Mouse (Mus musculus) limb, embryonic 14.5 days (tissue): ENCODE data around the gene Prcd. TPM values are rescaled to one million over a fixed set of nuclear protein-coding genes. Genes with fewer than 3 reads are reported as not detected.
"Not testable (repeated sequence)": the region's sequence is repeated elsewhere in the genome, so short reads cannot be mapped to it uniquely, and the experiment has no call there.

Source experiments
- ATAC-seq: fragments of 200-750 bp; cut with Nextera tagmentation; 2 replicates; pipeline ENCODE4 v1.8.0; 2017; ENCODE audit warnings: low read depth, moderate number of reproducible peaks, moderate TSS enrichment; ENCODE audit not compliant: low FRiP score
- DNase-seq: peaks from one replicate; pipeline ENCODE4 v3.0.0-alpha.2; 2015; ENCODE audit warnings: low spot score
- H3K27ac ChIP-seq: fragments of 300-500 bp; sonication (generic); replicated peaks from 2 replicates; pipeline ENCODE4 v1.5.1; 2014; ENCODE audit warnings: low read depth, mild to moderate bottlenecking, low read length, moderate library complexity, mixed read lengths
- H3K27me3 ChIP-seq: fragments of 300-500 bp; sonication (generic); 2 replicates; pipeline ENCODE4 v1.6.1; 2014; ENCODE audit warnings: low read length, mixed read lengths; ENCODE audit not compliant: control insufficient read depth, insufficient read depth
- H3K36me3 ChIP-seq: fragments of 300-500 bp; sonication (generic); 2 replicates; pipeline ENCODE4 v1.6.1; 2014; ENCODE audit warnings: mild to moderate bottlenecking, low read length, moderate library complexity, mixed read lengths; ENCODE audit not compliant: control insufficient read depth, insufficient read depth
- H3K4me1 ChIP-seq: fragments of 300-500 bp; sonication (generic); 2 replicates; pipeline ENCODE4 v1.6.1; 2014; ENCODE audit warnings: antibody characterized with exemption, low read length, mixed read lengths; ENCODE audit not compliant: control insufficient read depth, insufficient read depth
- H3K4me2 ChIP-seq: fragments of 300-500 bp; sonication (generic); replicated peaks from 2 replicates; pipeline ENCODE4 v1.6.1; 2014; ENCODE audit warnings: low read depth, mild to moderate bottlenecking, low read length, moderate library complexity; ENCODE audit not compliant: severe bottlenecking
- H3K4me3 ChIP-seq: fragments of 300-500 bp; sonication (generic); replicated peaks from 2 replicates; pipeline ENCODE4 v1.5.1; 2014; ENCODE audit warnings: low read length
- H3K9ac ChIP-seq: fragments of 300-500 bp; sonication (generic); 2 replicates; pipeline ENCODE4 v1.6.1; 2014; ENCODE audit warnings: mild to moderate bottlenecking, low read depth, low read length, moderate library complexity; ENCODE audit not compliant: severe bottlenecking
- H3K9me3 ChIP-seq: fragments of 300-500 bp; sonication (generic); 2 replicates; pipeline ENCODE4 v1.6.1; 2016; ENCODE audit warnings: low read length; ENCODE audit not compliant: control insufficient read depth
- POLR2A ChIP-seq: fragments of 200-500 bp; IDR thresholded peaks from 2 replicates; pipeline ENCODE4 v1.8.0; 2012; ENCODE audit warnings: inconsistent platforms, mild to moderate bottlenecking, moderate library complexity, borderline replicate concordance; ENCODE audit not compliant: insufficient read depth, insufficient read length; ENCODE audit errors: extremely low read depth
- WGBS: fragments of 180-500 bp; shearing (Covaris S2); extraction: QIAGEN DNeasy Blood & Tissue Kit; methylation state at CpG from one replicate; pipeline ENCODE4 v1.1.7; 2014; 5-methylcytosine and 5-hydroxymethylcytosine counted together
- polyA plus RNA-seq, 2 experiments: library from polyadenylated mRNA; depleted of rRNA in 1 of 2; stranded (reverse) in 1 of 2; unstranded in 1 of 2; fragments of >200 nt; fragmentation: Nextera tagmentation in 1 of 2; extraction: Ambion mirVana in 1 of 2; gene quantifications; 2 replicates each; pipeline versions ENCODE4 v1.2.1 to v1.2.3; 2012 to 2014

The Prcd gene
- polyA plus RNA-seq, 2 experiments: 0.85 to 1.2 TPM

GRCm38 (mm10) chr11:116671112-116671844 is 17.9 kb downstream of the Prcd start:
- Histone ChIP-seq H3K4me2 (peak overlapping the region; percentile 77), H3K27ac (peak overlapping the region; percentile 63), H3K9me3 (no peaks in the 10 kb centered on the region), H3K4me3 (peak overlapping the region; percentile 86), H3K36me3 (peaks cover 35% of the 10 kb centered on the region), H3K27me3 (no peaks in the 10 kb centered on the region), H3K4me1 (peaks cover 21% of the 10 kb centered on the region; the same call in 1 of the 2 replicates), H3K9ac (peak overlapping the region; percentile 92)
- 3% methylated on average over 45 of the region's 45 CpGs for WGBS
- TF ChIP-seq POLR2A: peak; percentile 88; the same call in 1 of the 2 replicates
- peak; percentile 90 for ATAC-seq
- DNase-seq: peak; percentile 95

- no peak for ATAC-seq
- under 1% methylated on average over 24 of the region's 24 CpGs for WGBS
- DNase-seq: no peak
- Histone ChIP-seq H3K27me3 (no peaks in the 10 kb centered on the region), H3K9me3 (no peaks in the 10 kb centered on the region), H3K4me3 (peak overlapping the region; percentile 86), H3K36me3 (peaks cover 42% of the 10 kb centered on the region), H3K4me1 (peaks cover 21% of the 10 kb centered on the region; the same call in 1 of the 2 replicates), H3K4me2 (peak overlapping the region; percentile 77), H3K9ac (peak overlapping the region; percentile 92), H3K27ac (peak overlapping the region; percentile 63)
- no peak for TF ChIP-seq POLR2A
These were observed 18.6 kb downstream of the Prcd start for GRCm38 (mm10) chr11:116671845-116672434.

GRCm38 (mm10) chr11:116672595-116672994 is 19.3 kb downstream of the Prcd start:
- ATAC-seq (no peak), DNase-seq (no peak)
- Histone ChIP-seq H3K9ac (peak overlapping the region; percentile 92), H3K9me3 (no peaks in the 10 kb centered on the region), H3K27ac (no peak overlapping the region), H3K4me2 (peak overlapping the region; percentile 77), H3K27me3 (no peaks in the 10 kb centered on the region), H3K36me3 (peaks cover 48% of the 10 kb centered on the region), H3K4me3 (peak overlapping the region; percentile 86), H3K4me1 (peaks cover 21% of the 10 kb centered on the region; the same call in 1 of the 2 replicates)
- 19% methylated on average over 7 of the region's 7 CpGs for WGBS
- no peak for TF ChIP-seq POLR2A

- no peak for DNase-seq
- TF ChIP-seq POLR2A: no peak
- no peak overlapping the region for H3K27ac ChIP-seq
- H3K27me3 ChIP-seq: no peaks in the 10 kb centered on the region
- peaks cover 56% of the 10 kb centered on the region for H3K36me3 ChIP-seq
- peak overlapping the region; percentile 77; the same call in 1 of the 2 replicates for H3K4me2 ChIP-seq
- peaks cover 21% of the 10 kb centered on the region; the same call in 1 of the 2 replicates for H3K4me1 ChIP-seq
- 0 out of 2 replicates have a peak overlapping the region, but pooled peaks have one; percentile 86 for H3K4me3 ChIP-seq
- 88% methylated on average over 2 of the region's 2 CpGs for WGBS
- no peak for ATAC-seq
- no peaks in the 10 kb centered on the region for H3K9me3 ChIP-seq
- peak overlapping the region; percentile 92; the same call in 1 of the 2 replicates for H3K9ac ChIP-seq
These were observed 20.1 kb downstream of the Prcd start for GRCm38 (mm10) chr11:116673410-116673809.

GRCm38 (mm10) chr11:116674616-116675379 is 21.5 kb downstream of the Prcd start:
- no peak for TF ChIP-seq POLR2A
- Histone ChIP-seq H3K4me3 (no peak overlapping the region), H3K4me1 (peaks cover 21% of the 10 kb centered on the region; the same call in 1 of the 2 replicates), H3K9ac (no peak overlapping the region), H3K36me3 (peaks cover 68% of the 10 kb centered on the region), H3K9me3 (no peaks in the 10 kb centered on the region), H3K4me2 (no peak overlapping the region), H3K27me3 (no peaks in the 10 kb centered on the region), H3K27ac (no peak overlapping the region)
- no peak for DNase-seq
- ATAC-seq: no peak
- 76% methylated on average over 7 of the region's 7 CpGs for WGBS

GRCm38 (mm10) chr11:116675429-116675828 is 22.1 kb downstream of the Prcd start:
- ATAC-seq, H3K27ac ChIP-seq, H3K4me2 ChIP-seq, H3K4me3 ChIP-seq, H3K27me3 ChIP-seq, H3K9me3 ChIP-seq, DNase-seq, H3K9ac ChIP-seq: not testable (repeated sequence)
- Histone ChIP-seq H3K4me1 (peaks cover 21% of the 10 kb centered on the region; the same call in 1 of the 2 replicates), H3K36me3 (peaks cover 68% of the 10 kb centered on the region)
- WGBS: 80% methylated on average over 6 of the region's 6 CpGs
